Comparison of ENCODE assay signal across 29 mouse cellular contexts in the genomic region with DNA sequence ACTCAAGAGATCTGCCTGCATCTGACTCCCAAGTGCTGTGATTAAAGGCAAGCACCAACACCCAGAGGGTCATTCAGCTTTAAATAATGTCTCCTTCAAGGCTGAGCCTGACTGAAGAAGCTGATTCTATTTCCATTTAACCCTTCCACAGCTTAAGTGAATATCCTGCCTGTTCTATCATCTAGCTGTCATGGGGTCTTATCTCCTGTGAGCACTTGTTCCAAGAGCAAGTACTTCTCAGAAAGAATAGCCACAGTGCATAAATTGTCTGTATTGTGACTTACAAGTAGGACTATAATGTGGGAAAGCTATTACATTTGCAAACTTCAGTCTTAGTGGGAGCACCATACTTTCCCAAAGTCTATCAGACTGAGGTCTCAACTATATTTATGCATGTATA. TPM values are rescaled to one million over a fixed set of nuclear protein-coding genes. Genes with fewer than 3 reads are reported as not detected.
DNase-seq lines count a peak whose midpoint lies in the region; ATAC-seq and TF ChIP-seq lines count a peak whose summit lies in the region.
"Had no signal": no experiment of that assay in that cellular context is flagged by ENCODE, and none has a peak within 500 bp of the region (broad histone marks: within the 10 kb centered on the region; RNA-seq: fewer than 3 reads in every experiment).

No protein-coding gene starts in this region.

- ATAC-seq in liver, embryonic 13.5 days (ENCODE audit: low read depth): peak; percentile 75
- peak; percentile 49 for ATAC-seq in megakaryocyte progenitor cell, adult 5-6 weeks (replicated peaks; ENCODE audit: poor library complexity)
- no peak for ATAC-seq in midbrain, postnatal 0 days (ENCODE audit: low FRiP score)
- ATAC-seq: forebrain, embryonic 16.5 days; intestine, postnatal 0 days; lung, postnatal 0 days; midbrain, embryonic 15.5 days had no signal

- no peaks in the 10 kb centered on the region for H3K27me3 ChIP-seq in heart, embryonic 10.5 days (ENCODE audit: insufficient read depth, poor library complexity, severe bottlenecking)
- H3K27me3 ChIP-seq in liver, embryonic 13.5 days: no peaks in the 10 kb centered on the region
- H3K27me3 ChIP-seq in midbrain, postnatal 0 days (ENCODE audit: insufficient read depth, low read length): no peaks in the 10 kb centered on the region
- H3K27me3 ChIP-seq: CH12.LX; embryonic facial prominence, embryonic 12.5 days; heart, embryonic 12.5 days; kidney, embryonic 15.5 days; limb, embryonic 12.5 days; midbrain, embryonic 15.5 days; stomach, embryonic 15.5 days had no signal

- H3K4me3 ChIP-seq in heart, embryonic 10.5 days: no peak overlapping the region
- no peak overlapping the region for H3K4me3 ChIP-seq in liver, embryonic 13.5 days (replicated peaks)
- H3K4me3 ChIP-seq in midbrain, postnatal 0 days (ENCODE audit: low read depth, low read length): no peak overlapping the region
- H3K4me3 ChIP-seq: embryonic facial prominence, embryonic 12.5 days; heart, embryonic 12.5 days; kidney, embryonic 15.5 days; limb, embryonic 12.5 days; midbrain, embryonic 10.5 days; midbrain, embryonic 15.5 days; neural tube, embryonic 12.5 days; stomach, embryonic 15.5 days had no signal

- H3K27ac ChIP-seq in heart, embryonic 10.5 days: peak overlapping the region; percentile 49; the same call in 1 of the 2 replicates
- H3K27ac ChIP-seq in liver, embryonic 13.5 days: peak overlapping the region; percentile 90
- H3K27ac ChIP-seq in midbrain, postnatal 0 days (ENCODE audit: low read depth, low read length): no peak overlapping the region
- H3K27ac ChIP-seq: embryonic facial prominence, embryonic 12.5 days; hindbrain, embryonic 14.5 days; kidney, embryonic 15.5 days; limb, embryonic 12.5 days; macrophage; midbrain, embryonic 10.5 days; midbrain, embryonic 15.5 days; neural tube, embryonic 12.5 days; stomach, embryonic 15.5 days had no signal

- no peaks in the 10 kb centered on the region for H3K36me3 ChIP-seq in heart, embryonic 10.5 days
- no peaks in the 10 kb centered on the region for H3K36me3 ChIP-seq in liver, embryonic 13.5 days
- no peaks in the 10 kb centered on the region for H3K36me3 ChIP-seq in midbrain, postnatal 0 days (ENCODE audit: insufficient read depth, low read length)
- H3K36me3 ChIP-seq: embryonic facial prominence, embryonic 12.5 days; heart, embryonic 12.5 days; kidney, embryonic 15.5 days; limb, embryonic 12.5 days; midbrain, embryonic 10.5 days; midbrain, embryonic 15.5 days; neural tube, embryonic 12.5 days; stomach, embryonic 15.5 days had no signal

- intact Hi-C loops in heart, postnatal 14 days (cut with DNase I): loop anchor here (10.0 kb wide), 1 partner anchor 209 kb away; no protein-coding TSS in a partner anchor

- peak overlapping the region; percentile 46 for H3K4me2 ChIP-seq in liver, embryonic 13.5 days
- no peak overlapping the region for H3K4me2 ChIP-seq in midbrain, postnatal 0 days (ENCODE audit: low read depth, low read length, poor library complexity, severe bottlenecking)
- H3K4me2 ChIP-seq: embryonic facial prominence, embryonic 12.5 days; heart, embryonic 12.5 days; hindbrain, embryonic 14.5 days; kidney, embryonic 15.5 days; limb, embryonic 12.5 days; midbrain, embryonic 15.5 days; neural tube, embryonic 12.5 days; stomach, embryonic 15.5 days had no signal

- no peak for TF ChIP-seq CTCF in midbrain, postnatal 0 days (IDR thresholded peaks at IDR 0.05)

- peaks cover 11% of the 10 kb centered on the region; the same call in 1 of the 2 replicates for H3K4me1 ChIP-seq in heart, embryonic 10.5 days
- H3K4me1 ChIP-seq in liver, embryonic 13.5 days (replicated peaks): peaks cover 53% of the 10 kb centered on the region
- 0 out of 2 replicates have a peak, but pooled peaks cover 5% of the 10 kb centered on the region for H3K4me1 ChIP-seq in midbrain, postnatal 0 days (ENCODE audit: insufficient read depth, low read length)
- H3K4me1 ChIP-seq: embryonic facial prominence, embryonic 12.5 days; neural tube, embryonic 12.5 days; stomach, embryonic 15.5 days had no signal

- H3K9me3 ChIP-seq in heart, embryonic 10.5 days: no peaks in the 10 kb centered on the region
- no peaks in the 10 kb centered on the region for H3K9me3 ChIP-seq in liver, embryonic 13.5 days (replicated peaks)
- H3K9me3 ChIP-seq in midbrain, postnatal 0 days (ENCODE audit: low read length): no peaks in the 10 kb centered on the region
- H3K9me3 ChIP-seq: heart, embryonic 12.5 days; midbrain, embryonic 15.5 days; stomach, embryonic 15.5 days had no signal

- H3K9ac ChIP-seq in liver, embryonic 13.5 days: peak overlapping the region; percentile 56
- no peak overlapping the region for H3K9ac ChIP-seq in midbrain, postnatal 0 days (replicated peaks; ENCODE audit: low read length, poor library complexity, severe bottlenecking)
- H3K9ac ChIP-seq: embryonic facial prominence, embryonic 12.5 days; heart, embryonic 12.5 days; hindbrain, embryonic 14.5 days; kidney, embryonic 15.5 days; limb, embryonic 12.5 days; midbrain, embryonic 15.5 days; neural tube, embryonic 12.5 days; stomach, embryonic 15.5 days had no signal

- no peak for DNase-seq in heart, embryonic 10.5 days (ENCODE audit: low spot score)
- DNase-seq in heart, postnatal 14 days: no peak
- DNase-seq in c-Kit-positive CD71-positive TER-119-positive erythroid progenitor cells, embryonic 14.5 days (ENCODE audit: low spot score): peak; percentile 72
- no peak for DNase-seq in liver, embryonic 13.5 days
- DNase-seq in frontal cortex, postnatal 36 days (ENCODE audit: low spot score in 2 of 2): no peak
- DNase-seq in midbrain, postnatal 0 days (ENCODE audit: low spot score): no peak
- no peak for DNase-seq in spleen, adult 12 weeks (ENCODE audit: low spot score)
- DNase-seq: adrenal gland, postnatal 25 days; cerebellum, adult 8-10 months; cerebellum, postnatal 25 days; gastrocnemius, postnatal 10 days; kidney, postnatal 25 days; lung, adult 18-20 months had no signal

RNA-seq across cellular contexts. Expression of gene St3gal6, which starts 1.8 kb away (rescaled TPM):
- polyA plus RNA-seq in heart, embryonic 10.5 days (2016; fragmentation: Nextera tagmentation; extraction: Ambion mirVana): 22.0 and 28.5 TPM in 2 replicates
- total RNA-seq in heart, postnatal 14 days (2021): 10 to 100 TPM; 33.5 to 37.5 TPM
- 43.5 and 47.6 TPM in 2 replicates for polyA plus RNA-seq in liver, embryonic 13.5 days (2015; fragmentation: Nextera tagmentation; extraction: Ambion mirVana)
- total RNA-seq in megakaryocyte progenitor cell, adult 5-6 weeks (2015): 2.8 and 4.5 TPM in 2 replicates
- 4.0 and 8.0 TPM in 2 replicates for total RNA-seq in megakaryocyte progenitor cell, adult 5-6 weeks (2017)
- 3.8 and 6.5 TPM in 2 replicates for total RNA-seq in midbrain, postnatal 0 days (2014; rRNA removed)
- polyA plus RNA-seq in midbrain, postnatal 0 days (2015; fragmentation: Nextera tagmentation; extraction: Ambion mirVana): 14.9 and 18.0 TPM in 2 replicates
- total RNA-seq: granulocyte monocyte progenitor cell, adult 5-6 weeks had no signal
